Mouse (Mus musculus) forebrain, embryonic 16.5 days (tissue): ENCODE measurements at regions not wholly inside any gene's neighbourhood (a gene's known extent, or its start where the extent isn't known, plus 50 kb on each side); places are given as distances from the start of the nearest gene placed in this dataset.

Experiments
- ATAC-seq: fragments of 200-750 bp; cut with Nextera tagmentation; 2 replicates; pipeline ENCODE4 v1.8.0; 2017; ENCODE audit warnings: mild to moderate bottlenecking, moderate library complexity
- H3K27ac ChIP-seq: fragments of 300-500 bp; sonication (generic); 2 replicates; pipeline ENCODE4 v1.5.1; 2014; ENCODE audit warnings: low read length, control low read depth
- H3K27me3 ChIP-seq: fragments of 300-500 bp; sonication (generic); replicated peaks from 2 replicates; pipeline ENCODE4 v1.6.1; 2014; ENCODE audit warnings: low read length; ENCODE audit not compliant: control insufficient read depth, insufficient read depth
- H3K36me3 ChIP-seq: fragments of 300-500 bp; sonication (generic); 2 replicates; pipeline ENCODE4 v1.6.1; 2014; ENCODE audit not compliant: control insufficient read depth, insufficient read depth
- H3K4me1 ChIP-seq: fragments of 300-500 bp; sonication (generic); replicated peaks from 2 replicates; pipeline ENCODE4 v1.6.1; 2014; ENCODE audit warnings: low read length; ENCODE audit not compliant: control insufficient read depth, insufficient read depth
- H3K4me2 ChIP-seq: fragments of 300-500 bp; sonication (generic); 2 replicates; pipeline ENCODE4 v1.6.1; 2014; ENCODE audit warnings: mild to moderate bottlenecking, low read length, control low read depth
- H3K4me3 ChIP-seq: fragments of 300-500 bp; sonication (generic); replicated peaks from 2 replicates; pipeline ENCODE4 v1.5.1; 2014; ENCODE audit warnings: mild to moderate bottlenecking, low read length, control low read depth
- H3K9ac ChIP-seq: fragments of 300-500 bp; sonication (generic); replicated peaks from 2 replicates; pipeline ENCODE4 v1.6.1; 2014; ENCODE audit warnings: low read depth, low read length, control low read depth
- H3K9me3 ChIP-seq: fragments of 300-500 bp; sonication (generic); 2 replicates; pipeline ENCODE4 v1.6.1; 2016; ENCODE audit warnings: low read length; ENCODE audit not compliant: control insufficient read depth
- WGBS: fragments of 180-500 bp; shearing (Covaris S2); extraction: QIAGEN DNeasy Blood & Tissue Kit; methylation state at CpG from one replicate; pipeline ENCODE4 v1.1.7; 2014; 5-methylcytosine and 5-hydroxymethylcytosine counted together

- WGBS, result 6% methylated on average over 5 of the region's 5 CpGs
Measured at GRCm38 (mm10) chr9:113601451-113601850, 106.6 kb downstream of the Pdcd6ip start.

GRCm38 (mm10) chr9:113587260-113587659 is 120.8 kb downstream of the Pdcd6ip start:
- Histone ChIP-seq H3K9ac (no peak overlapping the region), H3K4me1 (no peaks in the 10 kb centered on the region), H3K27ac (no peak overlapping the region), H3K4me3 (no peak overlapping the region), H3K27me3 (no peaks in the 10 kb centered on the region), H3K36me3 (no peaks in the 10 kb centered on the region), H3K4me2 (no peak overlapping the region), H3K9me3 (no peaks in the 10 kb centered on the region)
- no peak for ATAC-seq
- WGBS, result 65% methylated on average over 6 of the region's 6 CpGs

More at GRCm38 (mm10) chr9:113601451-113601850, 106.6 kb downstream of the Pdcd6ip start:
- H3K27ac ChIP-seq, result no peak overlapping the region
- H3K9ac ChIP-seq, result no peak overlapping the region
- H3K4me3 ChIP-seq, result no peak overlapping the region
- peaks cover 4% of the 10 kb centered on the region; the same call in 1 of the 2 replicates for H3K4me1 ChIP-seq
- no peak overlapping the region for H3K4me2 ChIP-seq
- H3K36me3 ChIP-seq, result no peaks in the 10 kb centered on the region
- no peaks in the 10 kb centered on the region for H3K27me3 ChIP-seq
- no peaks in the 10 kb centered on the region for H3K9me3 ChIP-seq
- no peak for ATAC-seq

- no peaks in the 10 kb centered on the region for H3K4me1 ChIP-seq
- H3K9me3 ChIP-seq, result no peaks in the 10 kb centered on the region
- WGBS, result 96% methylated on average over 4 of the region's 4 CpGs
- H3K27ac ChIP-seq, result no peak overlapping the region
- H3K36me3 ChIP-seq, result no peaks in the 10 kb centered on the region
- ATAC-seq, result no peak
- H3K27me3 ChIP-seq, result no peaks in the 10 kb centered on the region
- no peak overlapping the region for H3K9ac ChIP-seq
- H3K4me3 ChIP-seq, result no peak overlapping the region
- no peak overlapping the region for H3K4me2 ChIP-seq
Measured at GRCm38 (mm10) chr9:113586477-113586876, 121.6 kb downstream of the Pdcd6ip start.

GRCm38 (mm10) chr9:113578221-113578620 is 129.8 kb downstream of the Pdcd6ip start:
- WGBS, result 50% methylated on average over 9 of the region's 9 CpGs
- H3K36me3 ChIP-seq, result no peaks in the 10 kb centered on the region
- H3K4me3 ChIP-seq, result no peak overlapping the region
- H3K4me2 ChIP-seq, result no peak overlapping the region
- H3K4me1 ChIP-seq, result no peaks in the 10 kb centered on the region
- ATAC-seq, result no peak
- no peak overlapping the region for H3K9ac ChIP-seq
- H3K9me3 ChIP-seq, result no peaks in the 10 kb centered on the region
- H3K27ac ChIP-seq, result no peak overlapping the region
- no peaks in the 10 kb centered on the region for H3K27me3 ChIP-seq

- WGBS, result 84% methylated on average over 1 of the region's 1 CpGs
- no peak for ATAC-seq
- no peaks in the 10 kb centered on the region for H3K27me3 ChIP-seq
- no peak overlapping the region for H3K27ac ChIP-seq
- no peaks in the 10 kb centered on the region for H3K4me1 ChIP-seq
- no peak overlapping the region for H3K4me3 ChIP-seq
- no peak overlapping the region for H3K9ac ChIP-seq
- no peaks in the 10 kb centered on the region for H3K36me3 ChIP-seq
- no peaks in the 10 kb centered on the region for H3K9me3 ChIP-seq
- no peak overlapping the region for H3K4me2 ChIP-seq
Measured at GRCm38 (mm10) chr9:113568849-113569248, 139.2 kb downstream of the Pdcd6ip start.

- 94% methylated on average over 1 of the region's 1 CpGs for WGBS
- no peak for ATAC-seq
- no peak overlapping the region for H3K4me2 ChIP-seq
- no peaks in the 10 kb centered on the region for H3K27me3 ChIP-seq
- no peak overlapping the region for H3K27ac ChIP-seq
- H3K9ac ChIP-seq, result no peak overlapping the region
- H3K9me3 ChIP-seq, result no peaks in the 10 kb centered on the region
- no peaks in the 10 kb centered on the region for H3K36me3 ChIP-seq
- H3K4me1 ChIP-seq, result no peaks in the 10 kb centered on the region
- H3K4me3 ChIP-seq, result no peak overlapping the region
Measured at GRCm38 (mm10) chr9:113567705-113568104, 140.4 kb downstream of the Pdcd6ip start.

- WGBS, result 74% methylated on average over 3 of the region's 3 CpGs
- ATAC-seq, result no peak
Measured at GRCm38 (mm10) chr9:113566620-113567019, 141.4 kb downstream of the Pdcd6ip start.

GRCm38 (mm10) chr9:113553911-113554310 is 154.1 kb downstream of the Pdcd6ip start:
- WGBS, result 86% methylated on average over 12 of the region's 12 CpGs

More at GRCm38 (mm10) chr9:113566620-113567019, 141.4 kb downstream of the Pdcd6ip start:
- Histone ChIP-seq H3K27ac (no peak overlapping the region), H3K4me1 (no peaks in the 10 kb centered on the region), H3K4me3 (no peak overlapping the region), H3K9me3 (no peaks in the 10 kb centered on the region), H3K27me3 (no peaks in the 10 kb centered on the region), H3K4me2 (no peak overlapping the region), H3K9ac (no peak overlapping the region), H3K36me3 (no peaks in the 10 kb centered on the region)

GRCm38 (mm10) chr9:113547458-113547857 is 160.6 kb downstream of the Pdcd6ip start:
- Histone ChIP-seq H3K4me2 (no peak overlapping the region), H3K9me3 (no peaks in the 10 kb centered on the region), H3K27ac (no peak overlapping the region), H3K4me3 (no peak overlapping the region), H3K4me1 (no peaks in the 10 kb centered on the region), H3K27me3 (no peaks in the 10 kb centered on the region), H3K9ac (no peak overlapping the region), H3K36me3 (no peaks in the 10 kb centered on the region)
- no peak for ATAC-seq
- WGBS, result 86% methylated on average over 3 of the region's 3 CpGs

More at GRCm38 (mm10) chr9:113553911-113554310, 154.1 kb downstream of the Pdcd6ip start:
- ATAC-seq, result no peak
- Histone ChIP-seq H3K4me3 (no peak overlapping the region), H3K9ac (no peak overlapping the region), H3K27me3 (no peaks in the 10 kb centered on the region), H3K27ac (no peak overlapping the region), H3K9me3 (no peaks in the 10 kb centered on the region), H3K4me2 (no peak overlapping the region), H3K36me3 (no peaks in the 10 kb centered on the region), H3K4me1 (no peaks in the 10 kb centered on the region)

GRCm38 (mm10) chr9:113528586-113528985 is 179.5 kb downstream of the Pdcd6ip start:
- WGBS, result 89% methylated on average over 2 of the region's 2 CpGs
- no peaks in the 10 kb centered on the region for H3K4me1 ChIP-seq
- H3K9ac ChIP-seq, result no peak overlapping the region
- no peaks in the 10 kb centered on the region for H3K9me3 ChIP-seq
- H3K27ac ChIP-seq, result no peak overlapping the region
- H3K4me3 ChIP-seq, result no peak overlapping the region
- H3K27me3 ChIP-seq, result no peaks in the 10 kb centered on the region
- H3K4me2 ChIP-seq, result no peak overlapping the region
- ATAC-seq, result no peak
- H3K36me3 ChIP-seq, result no peaks in the 10 kb centered on the region
